Mouse (Mus musculus): ENCODE measurements around the gene Luc7l3. TPM values are rescaled to one million over a fixed set of nuclear protein-coding genes. Genes with fewer than 3 reads are reported as not detected.

Luc7l3 gene
- polyA plus RNA-seq (2012; rRNA removed), result 154 and 156 TPM in 2 replicates

DNA sequence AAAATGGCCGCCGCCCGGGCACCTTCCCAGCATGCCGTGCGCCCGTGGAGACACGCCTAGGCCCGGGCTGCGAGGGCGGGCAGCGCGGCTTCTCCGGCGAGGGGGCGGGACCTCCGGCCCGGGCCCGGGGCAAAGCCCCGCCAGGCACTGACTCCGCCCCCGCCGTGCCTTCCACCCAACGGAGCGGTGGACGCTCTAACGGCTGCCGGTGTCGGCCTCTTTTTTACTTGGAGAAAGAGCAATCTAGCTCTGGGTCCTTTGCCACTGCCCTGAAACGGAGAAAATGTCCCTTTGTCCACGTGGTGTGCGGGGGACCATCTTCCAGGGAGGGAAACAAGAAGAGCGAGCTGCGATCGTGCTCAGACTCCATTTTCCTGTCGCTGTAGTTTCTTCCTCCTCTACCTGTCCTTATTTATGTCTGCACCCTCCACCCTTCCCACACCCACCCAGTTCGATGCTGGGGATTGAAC lies at the start of gene Luc7l3:
Luc7l3 (minus strand) TSS at position 58 of the 470 bp plus-strand sequence.
- TF ChIP-seq CTCF (IDR thresholded peaks at IDR 0.05; ENCODE audit: borderline replicate concordance, insufficient read depth, low read depth, low read length) (no peak), POLR2A (IDR thresholded peaks at IDR 0.05; ENCODE audit: borderline replicate concordance, insufficient read depth, low read length) (peak; percentile 89; the same call in 1 of the 2 replicates)
- 1% methylated on average over 36 of the region's 36 CpGs for WGBS
- H3K27me3 ChIP-seq (ENCODE audit: control insufficient read depth, insufficient read depth, low read length), result no peaks in the 10 kb centered on the region
- peak; percentile 95 to 96 for DNase-seq
- peak within 1 kb of the TSS; percentile 89 for H3K4me3 ChIP-seq (replicated peaks; ENCODE audit: insufficient read depth, low read depth, low read length)
- peaks cover 5% of the 10 kb centered on the region; the same call in 1 of the 2 replicates for H3K4me1 ChIP-seq (ENCODE audit: control insufficient read depth, insufficient read depth, low read length)
- peak within 1 kb of the TSS; percentile 80 for H3K27ac ChIP-seq (ENCODE audit: insufficient read depth, low read length)

DNA sequence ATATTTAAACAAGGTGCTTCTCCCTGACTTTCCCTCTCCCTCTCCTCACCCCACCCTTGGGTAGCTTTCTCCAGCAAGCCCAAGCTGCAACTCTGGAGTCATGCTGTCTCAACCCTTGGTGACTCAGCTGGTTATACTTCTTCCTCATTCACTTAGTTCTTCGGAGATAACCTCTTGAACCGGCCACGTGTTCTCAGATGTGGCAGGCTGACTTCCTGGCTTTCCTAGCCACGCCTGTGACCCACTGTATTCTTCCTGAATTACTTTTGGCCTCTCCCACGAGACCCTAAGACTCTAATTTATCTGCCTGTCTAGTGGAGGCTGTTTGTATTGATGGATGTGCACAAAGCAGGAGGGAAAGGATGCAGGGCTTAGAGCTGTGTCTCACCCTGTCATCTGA lies 49.0 kb upstream of the Luc7l3 start:
- TF ChIP-seq POLR2A (IDR thresholded peaks at IDR 0.05; ENCODE audit: borderline replicate concordance, insufficient read depth, low read length) (no peak), CTCF (IDR thresholded peaks at IDR 0.05; ENCODE audit: borderline replicate concordance, insufficient read depth, low read depth, low read length) (no peak)
- Histone ChIP-seq H3K4me3 (replicated peaks; ENCODE audit: insufficient read depth, low read depth, low read length) (no peak overlapping the region), H3K4me1 (ENCODE audit: control insufficient read depth, insufficient read depth, low read length) (peaks cover 15% of the 10 kb centered on the region; the same call in 1 of the 2 replicates), H3K27ac (ENCODE audit: insufficient read depth, low read length) (no peak overlapping the region), H3K27me3 (ENCODE audit: control insufficient read depth, insufficient read depth, low read length) (no peaks in the 10 kb centered on the region)
- no peak for DNase-seq
- WGBS, result 57% methylated on average over 5 of the region's 5 CpGs

DNA sequence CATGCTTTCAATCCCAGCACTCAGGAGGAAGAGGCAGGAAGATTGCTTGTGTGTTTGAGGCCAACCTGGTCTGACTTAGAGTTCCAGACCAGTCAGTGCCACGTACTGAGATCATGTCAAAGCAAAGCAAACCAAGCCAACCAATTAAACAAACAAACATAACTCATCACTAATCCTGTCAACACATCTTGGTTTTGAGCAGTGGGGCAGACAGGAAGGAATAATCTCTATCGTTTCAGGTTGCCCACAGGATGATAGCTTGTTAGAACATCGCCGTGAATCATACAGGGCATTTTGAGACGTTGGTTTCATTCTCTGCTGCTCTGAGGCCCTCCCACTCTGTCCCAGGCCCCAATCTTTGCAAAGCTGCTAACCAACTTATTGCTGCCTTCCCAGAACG lies 48.2 kb upstream of the Luc7l3 start:
- Histone ChIP-seq H3K27ac (ENCODE audit: insufficient read depth, low read length) (no peak overlapping the region), H3K4me3 (replicated peaks; ENCODE audit: insufficient read depth, low read depth, low read length) (no peak overlapping the region), H3K4me1 (ENCODE audit: control insufficient read depth, insufficient read depth, low read length) (peaks cover 15% of the 10 kb centered on the region; the same call in 1 of the 2 replicates), H3K27me3 (ENCODE audit: control insufficient read depth, insufficient read depth, low read length) (no peaks in the 10 kb centered on the region)
- 91% methylated on average over 6 of the region's 6 CpGs for WGBS
- TF ChIP-seq POLR2A (IDR thresholded peaks at IDR 0.05; ENCODE audit: borderline replicate concordance, insufficient read depth, low read length), result no peak
- no peak for TF ChIP-seq CTCF (IDR thresholded peaks at IDR 0.05; ENCODE audit: borderline replicate concordance, insufficient read depth, low read depth, low read length)
- no peak for DNase-seq

DNA sequence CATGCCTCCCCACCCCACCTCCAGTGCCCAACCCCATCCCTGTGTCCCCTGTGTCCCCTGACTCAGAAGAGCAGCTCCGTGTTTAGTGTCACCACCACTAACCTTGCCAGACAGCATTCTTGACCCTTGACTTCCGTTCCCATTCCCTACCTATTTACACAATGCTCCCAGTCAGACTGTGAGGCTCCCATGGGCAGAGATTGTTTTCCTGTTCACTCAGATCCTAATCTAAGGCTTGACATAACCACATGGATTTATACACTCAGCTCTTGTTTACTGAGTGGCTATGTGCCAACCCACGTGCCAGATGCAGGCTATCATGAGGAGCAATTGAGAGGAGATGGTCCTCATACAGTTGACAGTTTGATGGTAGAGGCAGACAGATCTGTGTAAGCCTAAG lies 43.6 kb upstream of the Luc7l3 start:
- H3K4me3 ChIP-seq (replicated peaks; ENCODE audit: insufficient read depth, low read depth, low read length), result no peak overlapping the region
- no peak overlapping the region for H3K27ac ChIP-seq (ENCODE audit: insufficient read depth, low read length)
- H3K27me3 ChIP-seq (ENCODE audit: control insufficient read depth, insufficient read depth, low read length), result no peaks in the 10 kb centered on the region
- 77% methylated on average over 3 of the region's 3 CpGs for WGBS
- TF ChIP-seq CTCF (IDR thresholded peaks at IDR 0.05; ENCODE audit: borderline replicate concordance, insufficient read depth, low read depth, low read length), result no peak
- TF ChIP-seq POLR2A (IDR thresholded peaks at IDR 0.05; ENCODE audit: borderline replicate concordance, insufficient read depth, low read length), result no peak
- peaks cover 23% of the 10 kb centered on the region for H3K4me1 ChIP-seq (ENCODE audit: control insufficient read depth, insufficient read depth, low read length)
- DNase-seq, result no peak

DNA sequence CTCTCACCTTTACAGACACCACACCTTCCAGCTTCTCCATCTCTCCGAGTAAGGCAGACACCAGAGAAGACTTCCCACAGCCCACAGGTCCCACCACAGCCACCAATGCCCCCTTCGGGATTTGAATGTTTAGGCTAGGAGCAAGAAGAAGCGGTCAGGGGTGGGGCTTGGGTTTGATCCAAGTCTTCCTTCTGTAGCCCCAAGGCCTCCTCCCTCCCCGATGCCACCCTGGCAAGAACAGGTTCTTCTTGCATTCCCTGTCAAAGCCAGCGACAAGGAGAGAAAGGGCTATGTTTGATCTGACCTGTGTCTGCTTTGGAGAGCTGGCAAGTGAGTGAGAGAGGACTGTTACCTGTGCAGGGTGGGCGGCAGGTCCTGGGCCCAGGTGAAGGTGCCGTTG lies 41.9 kb upstream of the Luc7l3 start:
- Histone ChIP-seq H3K27me3 (ENCODE audit: control insufficient read depth, insufficient read depth, low read length) (no peaks in the 10 kb centered on the region), H3K4me3 (replicated peaks; ENCODE audit: insufficient read depth, low read depth, low read length) (no peak overlapping the region), H3K4me1 (ENCODE audit: control insufficient read depth, insufficient read depth, low read length) (peaks cover 27% of the 10 kb centered on the region), H3K27ac (ENCODE audit: insufficient read depth, low read length) (no peak overlapping the region)
- TF ChIP-seq CTCF (IDR thresholded peaks at IDR 0.05; ENCODE audit: borderline replicate concordance, insufficient read depth, low read depth, low read length) (no peak), POLR2A (IDR thresholded peaks at IDR 0.05; ENCODE audit: borderline replicate concordance, insufficient read depth, low read length) (no peak)
- no peak for DNase-seq
- 71% methylated on average over 7 of the region's 7 CpGs for WGBS

DNA sequence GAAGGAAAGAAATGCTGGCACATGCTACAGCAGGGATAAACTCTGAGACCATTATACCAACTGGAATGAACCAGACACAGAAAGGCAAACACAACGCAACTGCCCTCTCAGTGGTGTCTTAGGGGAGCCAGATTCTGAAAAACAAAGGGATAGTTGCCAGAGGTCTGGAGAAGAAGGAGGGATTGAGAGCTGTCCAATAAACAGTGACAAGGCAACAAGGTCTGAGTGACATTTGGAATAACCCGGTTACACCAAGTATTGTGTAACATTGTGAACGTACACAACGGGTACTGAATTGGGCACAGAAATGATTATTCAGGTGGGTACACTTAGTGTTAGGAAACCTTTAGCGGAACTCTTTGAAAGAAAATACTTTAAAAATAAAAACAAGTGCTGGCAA lies 40.3 kb upstream of the Luc7l3 start:
- WGBS, result 54% methylated on average over 5 of the region's 5 CpGs
- H3K27ac ChIP-seq (ENCODE audit: insufficient read depth, low read length), result 0 out of 2 replicates have a peak overlapping the region, but pooled peaks have one; percentile 55

DNA sequence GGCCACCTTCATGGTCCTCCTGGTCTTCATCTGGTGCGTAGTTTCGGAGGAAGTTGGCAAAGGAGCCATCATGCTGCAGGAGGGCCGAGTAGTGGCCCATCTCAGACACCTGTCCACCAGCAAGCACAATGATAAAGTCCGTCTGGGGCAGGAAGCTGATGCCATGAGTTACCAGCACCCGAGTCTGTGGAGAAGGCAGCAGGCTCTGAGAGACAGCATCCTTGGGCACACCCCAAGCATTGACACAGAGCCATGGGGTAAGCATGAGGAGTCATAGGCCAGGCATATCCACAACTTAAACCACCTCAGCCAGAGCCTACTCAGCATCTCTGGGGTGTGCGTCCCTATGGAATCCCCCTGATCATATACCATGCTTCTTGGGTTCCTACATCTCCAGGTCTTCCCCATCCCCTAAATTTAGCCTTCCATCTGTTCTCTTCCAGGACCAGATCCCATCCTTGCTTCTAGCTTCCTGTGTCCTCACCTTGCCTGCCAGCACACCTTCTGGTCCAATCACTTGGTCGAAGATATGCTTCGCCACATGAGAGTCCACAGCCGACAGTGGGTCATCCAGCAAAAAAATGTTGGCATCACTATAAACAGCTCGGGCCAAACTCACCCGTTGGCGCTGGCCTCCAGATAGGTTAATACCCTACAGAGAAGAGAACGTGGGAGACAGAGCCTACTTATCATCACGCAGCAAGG lies 39.5 kb upstream of the Luc7l3 start:
- TF ChIP-seq CTCF (IDR thresholded peaks at IDR 0.05; ENCODE audit: borderline replicate concordance, insufficient read depth, low read depth, low read length), result no peak
- Histone ChIP-seq H3K27me3 (ENCODE audit: control insufficient read depth, insufficient read depth, low read length) (no peaks in the 10 kb centered on the region), H3K27ac (ENCODE audit: insufficient read depth, low read length) (peak overlapping the region; percentile 55), H3K4me3 (replicated peaks; ENCODE audit: insufficient read depth, low read depth, low read length) (no peak overlapping the region), H3K4me1 (ENCODE audit: control insufficient read depth, insufficient read depth, low read length) (peaks cover 27% of the 10 kb centered on the region)
- WGBS, result 16% methylated on average over 14 of the region's 14 CpGs
- DNase-seq, result peak; percentile 75 to 89

More for the DNA sequence above, 40.3 kb upstream of the Luc7l3 start:
- Histone ChIP-seq H3K4me1 (ENCODE audit: control insufficient read depth, insufficient read depth, low read length) (peaks cover 27% of the 10 kb centered on the region), H3K27me3 (ENCODE audit: control insufficient read depth, insufficient read depth, low read length) (no peaks in the 10 kb centered on the region), H3K4me3 (replicated peaks; ENCODE audit: insufficient read depth, low read depth, low read length) (no peak overlapping the region)
- no peak for DNase-seq
- TF ChIP-seq CTCF (IDR thresholded peaks at IDR 0.05; ENCODE audit: borderline replicate concordance, insufficient read depth, low read depth, low read length) (no peak), POLR2A (IDR thresholded peaks at IDR 0.05; ENCODE audit: borderline replicate concordance, insufficient read depth, low read length) (no peak)

DNA sequence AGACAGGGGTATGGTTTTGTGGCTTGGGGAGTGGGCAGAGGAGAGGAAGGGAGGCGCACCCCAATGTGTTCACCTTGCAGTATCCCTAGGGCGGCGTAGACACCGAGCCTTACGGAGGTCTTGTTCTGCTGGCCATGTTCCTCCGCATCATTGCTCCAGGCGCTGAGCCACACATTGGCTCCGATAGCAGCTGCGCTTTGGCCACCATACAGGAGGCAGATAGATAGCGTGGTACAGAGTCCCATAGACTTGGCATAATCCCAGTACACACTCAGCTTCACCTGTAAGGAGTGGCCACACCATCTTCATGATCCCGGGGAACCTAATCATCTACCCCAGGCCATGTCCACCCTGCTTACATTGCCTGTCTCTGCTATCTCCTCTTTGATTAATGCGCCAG lies 37.4 kb upstream of the Luc7l3 start:
- Histone ChIP-seq H3K27me3 (ENCODE audit: control insufficient read depth, insufficient read depth, low read length) (no peaks in the 10 kb centered on the region), H3K4me1 (ENCODE audit: control insufficient read depth, insufficient read depth, low read length) (peaks cover 27% of the 10 kb centered on the region), H3K27ac (ENCODE audit: insufficient read depth, low read length) (no peak overlapping the region), H3K4me3 (replicated peaks; ENCODE audit: insufficient read depth, low read depth, low read length) (no peak overlapping the region)
- no peak for DNase-seq
- WGBS, result 55% methylated on average over 12 of the region's 12 CpGs
- TF ChIP-seq POLR2A (IDR thresholded peaks at IDR 0.05; ENCODE audit: borderline replicate concordance, insufficient read depth, low read length), result no peak
- no peak for TF ChIP-seq CTCF (IDR thresholded peaks at IDR 0.05; ENCODE audit: borderline replicate concordance, insufficient read depth, low read depth, low read length)
